Mouse (Mus musculus): ENCODE results near the gene Tmem262. TPM values are rescaled to one million over a fixed set of nuclear protein-coding genes. Genes with fewer than 3 reads are reported as not detected.

The Tmem262 gene
- polyA plus RNA-seq, 1 experiment from 2014 or later, result not detected

GRCm38 (mm10) chr19:6127760-6128341 is 48.0 kb downstream of the Tmem262 start, which contains the start of gene Snx15:
Gene Snx15 (minus strand): TSS chr19:6128304.
- no peaks in the 10 kb centered on the region for H3K27me3 ChIP-seq (replicated peaks; ENCODE audit: insufficient read depth, low read length)
- under 1% methylated on average over 32 of the region's 32 CpGs for WGBS
- H3K4me1 ChIP-seq (ENCODE audit: insufficient read depth, low read depth, low read length), result no peaks in the 10 kb centered on the region
- peak within 1 kb of the TSS; percentile 37 for H3K9ac ChIP-seq (replicated peaks; ENCODE audit: low read depth)
- peak within 1 kb of the TSS; percentile 86 for H3K27ac ChIP-seq (ENCODE audit: low read length)
- H3K9me3 ChIP-seq (ENCODE audit: low read length), result no peaks in the 10 kb centered on the region
- peak; percentile 99 for DNase-seq (ENCODE audit: low spot score)
- peak; percentile 95 for ATAC-seq
- no peaks in the 10 kb centered on the region for H3K36me3 ChIP-seq (ENCODE audit: insufficient read depth, low read length)
- peak within 1 kb of the TSS; percentile 54 for H3K4me2 ChIP-seq (replicated peaks; ENCODE audit: low read depth, low read length)
- peak within 1 kb of the TSS; percentile 37 for H3K4me3 ChIP-seq (ENCODE audit: low read depth, low read length)
- TF ChIP-seq EP300 (IDR thresholded peaks at IDR 0.05) (0 out of 2 replicates have a peak, but pooled peaks have one; percentile 53), CTCF (IDR thresholded peaks at IDR 0.05) (no peak; the same call in 1 of the 2 replicates)

Small RNA genes within 50 kb of the gene (microRNA-seq; reads per million reads assigned to microRNA genes)
- 1.5 reads per million for gene Mir6988

Other genes starting within 250 kb of the Tmem262 start
- 33.9 and 35.1 TPM in 2 replicates for gene Frmd8, start 204.8 kb upstream of the Tmem262 start, polyA plus RNA-seq (2015; fragmentation: Nextera tagmentation; extraction: Ambion mirVana)
- 8.4 and 10.2 TPM in 2 replicates for gene Slc25a45, start 202.2 kb upstream of the Tmem262 start, polyA plus RNA-seq (2015; fragmentation: Nextera tagmentation; extraction: Ambion mirVana)
- 1.3 and 1.5 TPM in 2 replicates for gene Tigd3, start 185.9 kb upstream of the Tmem262 start, polyA plus RNA-seq (2015; fragmentation: Nextera tagmentation; extraction: Ambion mirVana)
- 77.7 and 78.0 TPM in 2 replicates for gene Dpf2, start 167.0 kb upstream of the Tmem262 start, polyA plus RNA-seq (2015; fragmentation: Nextera tagmentation; extraction: Ambion mirVana)
- gene Cdc42ep2, start 155.2 kb upstream of the Tmem262 start, polyA plus RNA-seq (2015; fragmentation: Nextera tagmentation; extraction: Ambion mirVana), result 21.3 and 23.2 TPM in 2 replicates
- gene Pola2, start 115.8 kb upstream of the Tmem262 start, polyA plus RNA-seq (2015; fragmentation: Nextera tagmentation; extraction: Ambion mirVana), result 16.6 and 20.7 TPM in 2 replicates
- not detected in 2 replicates for gene Slc22a20, start 93.9 kb upstream of the Tmem262 start, polyA plus RNA-seq (2015; fragmentation: Nextera tagmentation; extraction: Ambion mirVana)
- gene Capn1, start 64.1 kb upstream of the Tmem262 start, polyA plus RNA-seq (2015; fragmentation: Nextera tagmentation; extraction: Ambion mirVana), result 11.9 and 14.3 TPM in 2 replicates
- 16.3 and 18.7 TPM in 2 replicates for gene Syvn1, start 33.5 kb upstream of the Tmem262 start, polyA plus RNA-seq (2015; fragmentation: Nextera tagmentation; extraction: Ambion mirVana)
- 36.7 and 37.6 TPM in 2 replicates for gene Mrpl49, start 22.2 kb upstream of the Tmem262 start, polyA plus RNA-seq (2015; fragmentation: Nextera tagmentation; extraction: Ambion mirVana)
- gene Fau, start 22.2 kb upstream of the Tmem262 start, polyA plus RNA-seq (2015; fragmentation: Nextera tagmentation; extraction: Ambion mirVana), result 784 and 827 TPM in 2 replicates
- 31.2 and 33.9 TPM in 2 replicates for gene Znhit2, start 18.8 kb upstream of the Tmem262 start, polyA plus RNA-seq (2015; fragmentation: Nextera tagmentation; extraction: Ambion mirVana)
- 8.1 and 9.5 TPM in 2 replicates for gene Tm7sf2, start 11.7 kb upstream of the Tmem262 start, polyA plus RNA-seq (2015; fragmentation: Nextera tagmentation; extraction: Ambion mirVana)
- gene Vps51, start 2.8 kb upstream of the Tmem262 start, polyA plus RNA-seq (2015; fragmentation: Nextera tagmentation; extraction: Ambion mirVana), result 48.7 and 52.7 TPM in 2 replicates
- 0.35 and 0.62 TPM in 2 replicates for gene Gm28374, start 2.2 kb downstream of the Tmem262 start, polyA plus RNA-seq (2015; fragmentation: Nextera tagmentation; extraction: Ambion mirVana)
- 53.5 and 57.8 TPM in 2 replicates for gene Zfpl1, start 4.9 kb downstream of the Tmem262 start, polyA plus RNA-seq (2015; fragmentation: Nextera tagmentation; extraction: Ambion mirVana)
- 2.8 TPM in 2 replicates for gene Cdca5, start 5.0 kb downstream of the Tmem262 start, polyA plus RNA-seq (2015; fragmentation: Nextera tagmentation; extraction: Ambion mirVana)
- not detected in 2 replicates for gene AC131692.1, start 14.4 kb downstream of the Tmem262 start, polyA plus RNA-seq (2015; fragmentation: Nextera tagmentation; extraction: Ambion mirVana)
- gene Naaladl1, start 25.7 kb downstream of the Tmem262 start, polyA plus RNA-seq (2015; fragmentation: Nextera tagmentation; extraction: Ambion mirVana), result 0.14 TPM in 1 of 2 replicates, not detected in the other
- gene Sac3d1, start 38.6 kb downstream of the Tmem262 start, polyA plus RNA-seq (2015; fragmentation: Nextera tagmentation; extraction: Ambion mirVana), result 22.3 and 24.5 TPM in 2 replicates
- gene Snx15, start 48.3 kb downstream of the Tmem262 start, polyA plus RNA-seq (2015; fragmentation: Nextera tagmentation; extraction: Ambion mirVana), result 29.7 and 30.8 TPM in 2 replicates
- gene Batf2, start 61.0 kb downstream of the Tmem262 start, polyA plus RNA-seq (2015; fragmentation: Nextera tagmentation; extraction: Ambion mirVana), result 0.93 and 1.0 TPM in 2 replicates
- 64.5 and 64.6 TPM in 2 replicates for gene Arl2, start 61.5 kb downstream of the Tmem262 start, polyA plus RNA-seq (2015; fragmentation: Nextera tagmentation; extraction: Ambion mirVana)
- gene Majin, start 104.4 kb downstream of the Tmem262 start, polyA plus RNA-seq (2015; fragmentation: Nextera tagmentation; extraction: Ambion mirVana), result 0.10 TPM in 1 of 2 replicates, not detected in the other
- 0.49 and 0.55 TPM in 2 replicates for gene Gpha2, start 146.3 kb downstream of the Tmem262 start, polyA plus RNA-seq (2015; fragmentation: Nextera tagmentation; extraction: Ambion mirVana)
- gene Ppp2r5b, start 155.8 kb downstream of the Tmem262 start, polyA plus RNA-seq (2015; fragmentation: Nextera tagmentation; extraction: Ambion mirVana), result 20.2 and 21.6 TPM in 2 replicates
- 5.1 and 5.9 TPM in 2 replicates for gene Atg2a, start 161.6 kb downstream of the Tmem262 start, polyA plus RNA-seq (2015; fragmentation: Nextera tagmentation; extraction: Ambion mirVana)
- 115 and 119 TPM in 2 replicates for gene Ehd1, start 196.7 kb downstream of the Tmem262 start, polyA plus RNA-seq (2015; fragmentation: Nextera tagmentation; extraction: Ambion mirVana)
- 2.8 and 3.2 TPM in 2 replicates for gene Cdc42bpg, start 226.4 kb downstream of the Tmem262 start, polyA plus RNA-seq (2015; fragmentation: Nextera tagmentation; extraction: Ambion mirVana)